In genomic region chr2:119970571-119970970, GRCm38 (mm10) we compare ENCODE assay signal across 8 mouse cellular contexts. TPM values are rescaled to one million over a fixed set of nuclear protein-coding genes. Genes with fewer than 3 reads are reported as not detected.
DNase-seq lines count a peak whose midpoint lies in the region; ATAC-seq and TF ChIP-seq lines count a peak whose summit lies in the region.

No protein-coding gene starts in this region.

- DNase-seq in kidney, adult 2 months = peak; percentile 82
- DNase-seq in CD4-positive, CD25-positive, alpha-beta regulatory T cell, adult 2 months (ENCODE audit: low read depth, low spot score) = peak; percentile 80
- peak; percentile 65 for DNase-seq in R1 (ENCODE audit: low read depth, low spot score)
- DNase-seq in embryo, embryonic 11 days = peak; percentile 68
- peak; percentile 71 to 75 for DNase-seq in kidney, postnatal 36 days
- peak; percentile 73 for DNase-seq in retina, postnatal 1 day

- no peak overlapping the region for H3K27ac ChIP-seq in kidney, adult 2 months (ENCODE audit: insufficient read depth, low read depth, low read length)
- no peak overlapping the region for H3K27ac ChIP-seq in kidney, embryonic 15.5 days
- no peak overlapping the region for H3K27ac ChIP-seq in hindbrain, embryonic 13.5 days

- WGBS in kidney, adult 2 months = 15% methylated on average over 9 of the region's 9 CpGs
- 41% methylated on average over 9 of the region's 9 CpGs for WGBS in kidney, embryonic 15.5 days
- 56% methylated on average over 9 of the region's 9 CpGs for WGBS in hindbrain, embryonic 13.5 days

- H3K4me1 ChIP-seq in kidney, adult 2 months (ENCODE audit: control insufficient read depth, insufficient read depth, low read length) = no peaks in the 10 kb centered on the region; the same call in 1 of the 2 replicates
- peaks cover 20% of the 10 kb centered on the region for H3K4me1 ChIP-seq in kidney, embryonic 15.5 days
- peaks cover 27% of the 10 kb centered on the region for H3K4me1 ChIP-seq in hindbrain, embryonic 13.5 days (replicated peaks)

- ATAC-seq in kidney, embryonic 15.5 days (replicated peaks; ENCODE audit: low FRiP score) = no peak
- ATAC-seq in hindbrain, embryonic 13.5 days (ENCODE audit: low FRiP score) = no peak

- no peak overlapping the region for H3K4me3 ChIP-seq in kidney, adult 2 months (ENCODE audit: insufficient read depth, low read depth, low read length)
- no peak overlapping the region for H3K4me3 ChIP-seq in kidney, embryonic 15.5 days (replicated peaks)
- no peak overlapping the region for H3K4me3 ChIP-seq in hindbrain, embryonic 13.5 days

- no peaks in the 10 kb centered on the region for H3K9me3 ChIP-seq in kidney, embryonic 15.5 days (replicated peaks)
- H3K9me3 ChIP-seq in hindbrain, embryonic 13.5 days = no peaks in the 10 kb centered on the region

- H3K36me3 ChIP-seq in kidney, adult 2 months (ENCODE audit: control insufficient read depth, insufficient read depth, low read length) = no peaks in the 10 kb centered on the region
- peaks cover 15% of the 10 kb centered on the region; the same call in 1 of the 2 replicates for H3K36me3 ChIP-seq in kidney, embryonic 15.5 days
- H3K36me3 ChIP-seq in hindbrain, embryonic 13.5 days = peaks cover 10% of the 10 kb centered on the region

- no peaks in the 10 kb centered on the region for H3K27me3 ChIP-seq in kidney, adult 2 months (replicated peaks; ENCODE audit: control insufficient read depth, insufficient read depth, low read length)
- H3K27me3 ChIP-seq in kidney, embryonic 15.5 days = no peaks in the 10 kb centered on the region
- no peaks in the 10 kb centered on the region for H3K27me3 ChIP-seq in hindbrain, embryonic 13.5 days

- no peak for TF ChIP-seq POLR2A in kidney, adult 2 months (IDR thresholded peaks at IDR 0.05; ENCODE audit: low read depth, low read length)

- H3K9ac ChIP-seq in kidney, embryonic 15.5 days = no peak overlapping the region
- no peak overlapping the region for H3K9ac ChIP-seq in hindbrain, embryonic 13.5 days

- H3K4me2 ChIP-seq in kidney, embryonic 15.5 days = no peak overlapping the region
- no peak overlapping the region for H3K4me2 ChIP-seq in hindbrain, embryonic 13.5 days

- 0 out of 2 replicates have a peak, but pooled peaks have one; percentile 21 for TF ChIP-seq CTCF in kidney, adult 2 months (conservative IDR thresholded peaks at IDR 0.05; ENCODE audit: insufficient read depth, insufficient read length, low read depth, low read length)

RNA-seq across cellular contexts. Expression of gene Mapkbp1, which starts 1.9 kb away (rescaled TPM):
- 9.0 and 11.5 TPM in 2 replicates for polyA plus RNA-seq in kidney, adult 2 months (2012; rRNA removed)
- polyA plus RNA-seq in kidney, embryonic 15.5 days (2015; fragmentation: Nextera tagmentation; extraction: Ambion mirVana) = 3.3 and 4.0 TPM in 2 replicates
- 4.9 and 6.2 TPM in 2 replicates for polyA plus RNA-seq in hindbrain, embryonic 13.5 days (2015; fragmentation: Nextera tagmentation; extraction: Ambion mirVana)

RNA-seq across cellular contexts. Expression of gene Jmjd7, which starts 56.7 kb away (rescaled TPM):
- 8.9 and 9.0 TPM in 2 replicates for polyA plus RNA-seq in kidney, adult 2 months (2012; rRNA removed)
- 19.4 and 21.9 TPM in 2 replicates for polyA plus RNA-seq in kidney, embryonic 15.5 days (2015; fragmentation: Nextera tagmentation; extraction: Ambion mirVana)
- polyA plus RNA-seq in hindbrain, embryonic 13.5 days (2015; fragmentation: Nextera tagmentation; extraction: Ambion mirVana) = 23.5 and 25.9 TPM in 2 replicates

RNA-seq across cellular contexts. Expression of gene Gm28042, which starts 56.7 kb away (rescaled TPM):
- polyA plus RNA-seq in kidney, adult 2 months (2012; rRNA removed) = 2.0 and 2.4 TPM in 2 replicates
- 2.9 and 3.3 TPM in 2 replicates for polyA plus RNA-seq in kidney, embryonic 15.5 days (2015; fragmentation: Nextera tagmentation; extraction: Ambion mirVana)
- polyA plus RNA-seq in hindbrain, embryonic 13.5 days (2015; fragmentation: Nextera tagmentation; extraction: Ambion mirVana) = 5.2 and 5.6 TPM in 2 replicates
